Mouse (Mus musculus) myocyte (in vitro differentiated cells): ENCODE measurements around the gene Ing4.

Source experiments
- CEBPB ChIP-seq: IDR thresholded peaks from 2 replicates; pipeline ENCODE4 v1.6.1; 2011; ENCODE audit warnings: mild to moderate bottlenecking, moderate library complexity; ENCODE audit not compliant: poor library complexity, insufficient read depth, severe bottlenecking
- E2F4 ChIP-seq: IDR thresholded peaks from one replicate; pipeline ENCODE4 v1.6.1; 2011; ENCODE audit warnings: mild to moderate bottlenecking, control low read depth, moderate library complexity; ENCODE audit not compliant: insufficient read depth
- MAX ChIP-seq: IDR thresholded peaks from one replicate; pipeline ENCODE4 v1.6.1; 2011; ENCODE audit warnings: low read depth, mild to moderate bottlenecking, control low read depth
- MYOD1 ChIP-seq, 3 experiments: IDR thresholded peaks; one replicate each; pipeline ENCODE4 v1.6.1; 2011; ENCODE audit warnings: control low read depth in 2 of 3, low read depth in 2 of 3, mild to moderate bottlenecking in 2 of 3, moderate library complexity in 1 of 3; ENCODE audit not compliant: insufficient read length in 2 of 3, control insufficient read depth in 1 of 3
- MYOG ChIP-seq, 3 experiments: IDR thresholded peaks; one replicate each; pipeline ENCODE4 v1.6.1; 2011; ENCODE audit warnings: control low read depth in 2 of 3, low read depth in 2 of 3, mild to moderate bottlenecking in 2 of 3; ENCODE audit not compliant: insufficient read length in 2 of 3, control insufficient read depth in 1 of 3, insufficient read depth in 1 of 3
- POLR2A ChIP-seq: IDR thresholded peaks from one replicate; pipeline ENCODE4 v1.6.1; 2011; ENCODE audit warnings: low read depth, mild to moderate bottlenecking, control low read depth, moderate library complexity; ENCODE audit not compliant: insufficient read length
- POLR2AphosphoS2 ChIP-seq: IDR thresholded peaks from one replicate; pipeline ENCODE4 v1.6.1; 2011; ENCODE audit warnings: low read depth, control low read depth; ENCODE audit not compliant: insufficient read length
- REST ChIP-seq: IDR thresholded peaks from one replicate; pipeline ENCODE4 v1.6.1; 2011; ENCODE audit warnings: mild to moderate bottlenecking, control low read depth, moderate library complexity; ENCODE audit not compliant: insufficient read depth, insufficient read length
- SRF ChIP-seq: IDR thresholded peaks from one replicate; pipeline ENCODE4 v1.6.1; 2011; ENCODE audit warnings: low read depth; ENCODE audit not compliant: control insufficient read depth, insufficient read length
- TCF12 ChIP-seq: IDR thresholded peaks from one replicate; pipeline ENCODE4 v1.6.1; 2011; ENCODE audit warnings: mild to moderate bottlenecking, control low read depth; ENCODE audit not compliant: poor library complexity, insufficient read depth, severe bottlenecking
- TCF3 ChIP-seq: IDR thresholded peaks from one replicate; pipeline ENCODE4 v1.6.1; 2011; ENCODE audit warnings: low read depth, control low read depth; ENCODE audit not compliant: insufficient read length
- USF1 ChIP-seq: IDR thresholded peaks from one replicate; pipeline ENCODE4 v1.6.1; 2011; ENCODE audit warnings: low read depth, mild to moderate bottlenecking, control low read depth, moderate library complexity

GRCm38 (mm10) chr6:125087937-125088336, 48.4 kb downstream of the Ing4 start:
- TF ChIP-seq MAX: no peak
- no peak for TF ChIP-seq POLR2AphosphoS2
- no peak for TF ChIP-seq TCF12
- TF ChIP-seq CEBPB: no peak
- no peak for TF ChIP-seq POLR2A
- TF ChIP-seq USF1: no peak
- no peak for TF ChIP-seq MYOG (IDR thresholded peaks at IDR 0.05; ENCODE audit: control insufficient read depth in 1 of 3, insufficient read depth in 1 of 3, insufficient read length in 2 of 3, low read depth in 2 of 3)
- TF ChIP-seq TCF3: no peak
- no peak for TF ChIP-seq SRF
- no peak for TF ChIP-seq E2F4
- no peak for TF ChIP-seq MYOD1 (IDR thresholded peaks at IDR 0.05; ENCODE audit: control insufficient read depth in 1 of 3, insufficient read length in 2 of 3, low read depth in 2 of 3)
- no peak for TF ChIP-seq REST
